11 mouse cellular contexts compared by ENCODE assay signal in genomic region chr13:63072376-63072775, GRCm38 (mm10).
DNase-seq lines count a peak whose midpoint lies in the region; ATAC-seq and TF ChIP-seq lines count a peak whose summit lies in the region.
"Had no signal": no experiment of that assay in that cellular context is flagged by ENCODE, and none has a peak within 500 bp of the region (broad histone marks: within the 10 kb centered on the region; RNA-seq: fewer than 3 reads in every experiment).

No protein-coding gene starts in this region.

- TF ChIP-seq POLR2A in heart, adult 2 months (IDR thresholded peaks at IDR 0.05; ENCODE audit: insufficient read depth, low read depth, low read length), result no peak

- TF ChIP-seq EP300 in heart, adult 2 months (IDR thresholded peaks at IDR 0.05; ENCODE audit: insufficient read depth, low read depth, low read length), result no peak

- no peak overlapping the region for H3K9ac ChIP-seq in liver, embryonic 11.5 days (ENCODE audit: low read depth, low read length)
- H3K9ac ChIP-seq in liver, embryonic 12.5 days, result no peak overlapping the region
- H3K9ac ChIP-seq in heart, adult 2 months (ENCODE audit: low read depth, low read length), result no peak overlapping the region
- H3K9ac ChIP-seq in stomach, embryonic 16.5 days (ENCODE audit: low read length), result no peak overlapping the region
- no peak overlapping the region for H3K9ac ChIP-seq in midbrain, postnatal 0 days (replicated peaks; ENCODE audit: low read length, poor library complexity, severe bottlenecking)
- H3K9ac ChIP-seq: liver, embryonic 14.5 days had no signal

- no peaks in the 10 kb centered on the region; the same call in 1 of the 2 replicates for H3K4me1 ChIP-seq in liver, embryonic 11.5 days (replicated peaks; ENCODE audit: control insufficient read depth, insufficient read depth, low read length)
- peaks cover 16% of the 10 kb centered on the region for H3K4me1 ChIP-seq in liver, embryonic 12.5 days
- H3K4me1 ChIP-seq in heart, adult 2 months (ENCODE audit: control insufficient read depth, insufficient read depth, low read length), result peaks cover 9% of the 10 kb centered on the region
- H3K4me1 ChIP-seq in limb, embryonic 10.5 days, result peaks cover 29% of the 10 kb centered on the region
- H3K4me1 ChIP-seq in stomach, embryonic 16.5 days (ENCODE audit: control insufficient read depth, insufficient read depth, low read length), result peaks cover 18% of the 10 kb centered on the region
- H3K4me1 ChIP-seq in midbrain, postnatal 0 days (ENCODE audit: insufficient read depth, low read length), result no peaks in the 10 kb centered on the region

- H3K79me2 ChIP-seq in heart, adult 2 months (replicated peaks; ENCODE audit: control insufficient read depth, insufficient read depth, low read length), result no peaks in the 10 kb centered on the region

- no peak overlapping the region for H3K4me3 ChIP-seq in liver, embryonic 11.5 days (ENCODE audit: low read depth, low read length)
- no peak overlapping the region for H3K4me3 ChIP-seq in liver, embryonic 12.5 days
- H3K4me3 ChIP-seq in heart, adult 2 months, result no peak overlapping the region
- no peak overlapping the region for H3K4me3 ChIP-seq in limb, embryonic 10.5 days
- no peak overlapping the region for H3K4me3 ChIP-seq in stomach, embryonic 16.5 days (replicated peaks; ENCODE audit: low read length)
- no peak overlapping the region for H3K4me3 ChIP-seq in midbrain, postnatal 0 days (ENCODE audit: low read depth, low read length)

- ATAC-seq in liver, embryonic 11.5 days (replicated peaks; ENCODE audit: low FRiP score), result peak; percentile 61; the same call in 1 of the 2 replicates
- ATAC-seq in liver, embryonic 12.5 days, result no peak
- ATAC-seq in stomach, embryonic 16.5 days (ENCODE audit: insufficient read depth, low FRiP score), result peak; percentile 88; the same call in 1 of the 2 replicates
- no peak for ATAC-seq in midbrain, postnatal 0 days (ENCODE audit: low FRiP score)
- ATAC-seq: activated CD4-positive, CD25-positive, alpha-beta regulatory T cell, adult 4 months had no signal

- DNase-seq in liver, embryonic 11.5 days (ENCODE audit: low spot score), result no peak
- peak; percentile 45 to 68 for DNase-seq in heart, adult 2 months
- DNase-seq in limb, embryonic 10.5 days (ENCODE audit: low spot score), result no peak
- no peak for DNase-seq in cerebellum, postnatal 14 days
- DNase-seq in adrenal gland, postnatal 25 days, result no peak
- no peak for DNase-seq in midbrain, postnatal 0 days (ENCODE audit: low spot score)
- DNase-seq: cerebellum, adult 9-10 months had no signal

- no peaks in the 10 kb centered on the region for H3K36me3 ChIP-seq in liver, embryonic 11.5 days (ENCODE audit: control insufficient read depth, insufficient read depth, low read length)
- H3K36me3 ChIP-seq in liver, embryonic 12.5 days, result no peaks in the 10 kb centered on the region; the same call in 1 of the 2 replicates
- peaks cover 2% of the 10 kb centered on the region; the same call in 1 of the 2 replicates for H3K36me3 ChIP-seq in heart, adult 2 months (ENCODE audit: control insufficient read depth, insufficient read depth, low read length)
- no peaks in the 10 kb centered on the region for H3K36me3 ChIP-seq in limb, embryonic 10.5 days
- no peaks in the 10 kb centered on the region for H3K36me3 ChIP-seq in stomach, embryonic 16.5 days (ENCODE audit: control insufficient read depth, insufficient read depth, low read length)
- H3K36me3 ChIP-seq in midbrain, postnatal 0 days (ENCODE audit: insufficient read depth, low read length), result no peaks in the 10 kb centered on the region

- no peak overlapping the region for H3K4me2 ChIP-seq in liver, embryonic 11.5 days
- no peak overlapping the region for H3K4me2 ChIP-seq in liver, embryonic 12.5 days
- H3K4me2 ChIP-seq in stomach, embryonic 16.5 days (ENCODE audit: low read depth, low read length), result no peak overlapping the region
- H3K4me2 ChIP-seq in midbrain, postnatal 0 days (ENCODE audit: low read depth, low read length, poor library complexity, severe bottlenecking), result no peak overlapping the region

- no peak for TF ChIP-seq CTCF in heart, adult 2 months (IDR thresholded peaks at IDR 0.05)
- no peak for TF ChIP-seq CTCF in midbrain, postnatal 0 days (IDR thresholded peaks at IDR 0.05)

- intact Hi-C loops in heart, adult 2 months (cut with DNase I), result no loop called here

- no peak overlapping the region for H3K27ac ChIP-seq in liver, embryonic 11.5 days (ENCODE audit: low read depth, low read length)
- H3K27ac ChIP-seq in liver, embryonic 12.5 days, result no peak overlapping the region
- peak overlapping the region; percentile 52 for H3K27ac ChIP-seq in heart, adult 2 months
- peak overlapping the region; percentile 31; the same call in 1 of the 2 replicates for H3K27ac ChIP-seq in limb, embryonic 10.5 days
- H3K27ac ChIP-seq in stomach, embryonic 16.5 days (ENCODE audit: low read length), result peak overlapping the region; percentile 69
- H3K27ac ChIP-seq in midbrain, postnatal 0 days (ENCODE audit: low read depth, low read length), result no peak overlapping the region
- H3K27ac ChIP-seq: liver, embryonic 14.5 days had no signal

- H3K27me3 ChIP-seq in liver, embryonic 11.5 days (replicated peaks; ENCODE audit: control insufficient read depth, insufficient read depth, low read length), result no peaks in the 10 kb centered on the region
- H3K27me3 ChIP-seq in liver, embryonic 12.5 days (replicated peaks), result no peaks in the 10 kb centered on the region
- H3K27me3 ChIP-seq in heart, adult 2 months (ENCODE audit: control insufficient read depth, insufficient read depth, low read length), result no peaks in the 10 kb centered on the region
- no peaks in the 10 kb centered on the region for H3K27me3 ChIP-seq in limb, embryonic 10.5 days (ENCODE audit: low read depth, poor library complexity, severe bottlenecking)
- no peaks in the 10 kb centered on the region for H3K27me3 ChIP-seq in stomach, embryonic 16.5 days (ENCODE audit: control insufficient read depth, insufficient read depth, low read length)
- no peaks in the 10 kb centered on the region for H3K27me3 ChIP-seq in midbrain, postnatal 0 days (ENCODE audit: insufficient read depth, low read length)

- H3K9me3 ChIP-seq in liver, embryonic 11.5 days (ENCODE audit: control insufficient read depth, low read length), result no peaks in the 10 kb centered on the region
- H3K9me3 ChIP-seq in liver, embryonic 12.5 days (replicated peaks), result no peaks in the 10 kb centered on the region
- H3K9me3 ChIP-seq in limb, embryonic 10.5 days (replicated peaks), result no peaks in the 10 kb centered on the region
- no peaks in the 10 kb centered on the region for H3K9me3 ChIP-seq in stomach, embryonic 16.5 days (replicated peaks; ENCODE audit: control insufficient read depth, low read length)
- no peaks in the 10 kb centered on the region for H3K9me3 ChIP-seq in midbrain, postnatal 0 days (ENCODE audit: low read length)

- 32% methylated on average over 3 of the region's 3 CpGs for WGBS in liver, embryonic 11.5 days
- 25% methylated on average over 3 of the region's 3 CpGs for WGBS in liver, embryonic 12.5 days (ENCODE audit: insufficient replicate concordance)
- WGBS in heart, adult 2 months, result 15% methylated on average over 3 of the region's 3 CpGs
- 19% methylated on average over 3 of the region's 3 CpGs for WGBS in limb, embryonic 10.5 days
- WGBS in stomach, embryonic 16.5 days, result 29% methylated on average over 3 of the region's 3 CpGs
- 46% methylated on average over 3 of the region's 3 CpGs for WGBS in midbrain, postnatal 0 days

Comparison
In these comparisons a context has a peak if more than half of its experiments do, and no peak if none do; other contexts are left out.
1. ATAC-seq: peak in liver, embryonic 11.5 days (single experiment) and stomach, embryonic 16.5 days (single experiment); none in liver, embryonic 12.5 days (single experiment) and midbrain, postnatal 0 days (single experiment).
2. DNase-seq: peak in heart, adult 2 months (2 of 2); none in liver, embryonic 11.5 days (single experiment), limb, embryonic 10.5 days (single experiment), cerebellum, postnatal 14 days (0 of 2), adrenal gland, postnatal 25 days (single experiment) and midbrain, postnatal 0 days (single experiment).
3. H3K27ac ChIP-seq: peak in heart, adult 2 months (single experiment), limb, embryonic 10.5 days (single experiment) and stomach, embryonic 16.5 days (single experiment); none in liver, embryonic 11.5 days (single experiment), liver, embryonic 12.5 days (single experiment) and midbrain, postnatal 0 days (single experiment).